Mouse (Mus musculus) inflammation-experienced regulatory T-cells, adult 6 months (primary cell): ENCODE data around the gene Uty. TPM values are rescaled to one million over a fixed set of nuclear protein-coding genes. Genes with fewer than 3 reads are reported as not detected.

Experiments
- ATAC-seq: one replicate; pipeline ENCODE4 v1.8.0; 2017
- polyA plus RNA-seq, 3 experiments: library from polyadenylated mRNA; unstranded; fragments of 100-300 nt; shearing (Covaris generic); gene quantifications; one replicate each; pipeline ENCODE4 v1.2.1; 2017

Uty gene
- polyA plus RNA-seq, result 10 to 100 TPM; 66.3 to 87.5 (median 68.0) TPM

- ATAC-seq, result peak; percentile 94
Measured at GRCm38 (mm10) chrY:1245426-1245863, at the start of gene Uty. Gene Uty (minus strand): TSS chrY:1245759.

- ATAC-seq, result no peak
Measured at GRCm38 (mm10) chrY:1293708-1294107, 48.1 kb upstream of the Uty start.

GRCm38 (mm10) chrY:1286171-1286795, 40.7 kb upstream of the Uty start, which contains the start of gene Ddx3y:
Gene Ddx3y (minus strand): TSS chrY:1286629.
- ATAC-seq, result peak; percentile 95

GRCm38 (mm10) chrY:1285735-1286134, 40.2 kb upstream of the Uty start:
- ATAC-seq, result peak; percentile 26

- ATAC-seq, result peak; percentile 41
Measured at GRCm38 (mm10) chrY:1246117-1246516, 558 bp upstream of the Uty start.

- no peak for ATAC-seq
Measured at GRCm38 (mm10) chrY:1244940-1245339, 619 bp downstream of the Uty start.

- peak; percentile 19 for ATAC-seq
Measured at GRCm38 (mm10) chrY:1244421-1244820, 1.1 kb downstream of the Uty start.

GRCm38 (mm10) chrY:1220001-1220400, 25.6 kb downstream of the Uty start:
- ATAC-seq, result no peak

GRCm38 (mm10) chrY:1178476-1178875, 67.1 kb downstream of the Uty start:
- no peak for ATAC-seq

- no peak for ATAC-seq
Measured at GRCm38 (mm10) chrY:1163054-1163453, 82.5 kb downstream of the Uty start.

- ATAC-seq, result no peak
Measured at GRCm38 (mm10) chrY:1116153-1116552, 129.4 kb downstream of the Uty start.

- no peak for ATAC-seq
Measured at GRCm38 (mm10) chrY:1114016-1114415, 131.5 kb downstream of the Uty start.

Other genes starting within 250 kb of the Uty start
- 100 to 1,000 TPM; 145 to 207 (median 164) TPM for gene Eif2s3y, start 235.2 kb downstream of the Uty start, polyA plus RNA-seq
- 100 to 1,000 TPM in 2 of 3 experiments, 10 to 100 TPM in 1; 91.1 to 151 (median 102) TPM for gene Ddx3y, start 40.9 kb upstream of the Uty start, polyA plus RNA-seq
- not detected for gene Usp9y, start 214.0 kb upstream of the Uty start, polyA plus RNA-seq